Mouse (Mus musculus) stomach, postnatal 0 days (tissue): Measurements from ENCODE around the gene Slc10a1.

ENCODE experiments used
- CTCF ChIP-seq: IDR thresholded peaks from 2 replicates; pipeline ENCODE4 v1.5.1; 2016; ENCODE audit warnings: antibody characterized with exemption, low read depth, mild to moderate bottlenecking, moderate library complexity
- EP300 ChIP-seq: optimal IDR thresholded peaks from 2 replicates; pipeline ENCODE3; 2016; ENCODE audit warnings: antibody characterized with exemption

DNA sequence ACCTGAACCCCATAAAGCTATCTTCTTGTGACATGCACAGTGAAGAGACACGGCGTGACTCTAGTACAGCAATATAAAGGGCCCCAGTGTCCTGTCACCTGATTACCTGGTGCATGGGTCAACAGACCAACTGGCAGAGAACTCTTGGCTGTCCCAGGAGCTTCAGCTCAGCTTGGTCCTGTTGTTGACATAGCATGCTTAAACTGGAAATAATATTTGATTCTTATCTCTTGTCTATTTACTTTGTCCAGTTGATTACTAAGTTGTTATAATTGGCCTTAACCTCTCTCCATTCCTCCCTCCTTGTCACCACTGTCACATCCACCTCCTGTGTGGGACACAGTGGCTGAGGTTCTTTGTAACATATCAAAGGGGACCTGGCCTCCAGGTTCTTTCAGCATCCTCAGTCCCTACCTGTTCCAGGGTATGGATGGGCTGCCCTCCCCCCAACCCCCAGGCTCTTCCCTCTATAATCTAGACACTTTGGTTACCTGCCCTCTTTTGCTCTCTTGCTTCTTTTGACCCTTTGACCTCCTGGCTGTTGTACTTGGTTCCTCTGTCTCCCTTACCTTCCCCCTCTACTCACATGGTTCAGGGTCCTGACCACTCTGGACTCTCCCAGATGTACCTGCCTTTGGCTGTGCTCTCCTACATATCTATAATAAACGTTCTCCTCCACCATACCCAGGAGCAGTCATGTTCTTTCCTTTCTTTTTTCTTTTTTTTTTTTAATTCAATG, 36.9 kb downstream of the Slc10a1 start:
- no peak for TF ChIP-seq EP300
- no peak for TF ChIP-seq CTCF
